Mouse (Mus musculus) ZHBTc4 (cell line): ENCODE measurements around the gene Agpat1.

ENCODE experiments used
- DNase-seq: peaks from one replicate; pipeline ENCODE4 v3.0.0-alpha.2; 2011; ENCODE audit warnings: low read depth, low spot score

The Agpat1 gene

GRCm38 (mm10) chr17:34604511-34605237 is 612 bp downstream of the Agpat1 start:
- no peak for DNase-seq

GRCm38 (mm10) chr17:34605609-34606008 is 1.5 kb downstream of the Agpat1 start:
- peak; percentile 96 for DNase-seq

- no peak for DNase-seq
Observed at GRCm38 (mm10) chr17:34606186-34607039, 2.4 kb downstream of the Agpat1 start.

GRCm38 (mm10) chr17:34607997-34608396 is 3.9 kb downstream of the Agpat1 start:
- no peak for DNase-seq

GRCm38 (mm10) chr17:34611050-34611449 is 7.0 kb downstream of the Agpat1 start:
- DNase-seq = no peak

- DNase-seq = no peak
Observed at GRCm38 (mm10) chr17:34613054-34613645, 9.1 kb downstream of the Agpat1 start.

- no peak for DNase-seq
Observed at GRCm38 (mm10) chr17:34613830-34614229, 9.8 kb downstream of the Agpat1 start.

GRCm38 (mm10) chr17:34615871-34616270 is 11.8 kb downstream of the Agpat1 start, which contains the start of gene Egfl8:
Gene Egfl8, minus strand, starts transcription at chr17:34615971.
- DNase-seq = no peak

GRCm38 (mm10) chr17:34618999-34619398 is 14.9 kb downstream of the Agpat1 start:
- DNase-seq = peak; percentile 84

- DNase-seq = no peak
Observed at GRCm38 (mm10) chr17:34621006-34621405, 16.9 kb downstream of the Agpat1 start.

- DNase-seq = no peak
Observed at GRCm38 (mm10) chr17:34623161-34623560, 19.1 kb downstream of the Agpat1 start.

- DNase-seq = no peak
Observed at GRCm38 (mm10) chr17:34624981-34625380, 20.9 kb downstream of the Agpat1 start.

GRCm38 (mm10) chr17:34626062-34626772 is 22.2 kb downstream of the Agpat1 start:
- DNase-seq = no peak

- DNase-seq = peak; percentile 55
Observed at GRCm38 (mm10) chr17:34626773-34627092, 22.7 kb downstream of the Agpat1 start.

GRCm38 (mm10) chr17:34627093-34627942 is 23.3 kb downstream of the Agpat1 start:
- DNase-seq = peak; percentile 85

GRCm38 (mm10) chr17:34627943-34628643 is 24.0 kb downstream of the Agpat1 start, which contains the start of gene Ppt2:
Gene Ppt2, minus strand, starts transcription at chr17:34628510.
- DNase-seq = no peak

GRCm38 (mm10) chr17:34628644-34628967 is 24.5 kb downstream of the Agpat1 start:
- no peak for DNase-seq

- DNase-seq = peak; percentile 56
Observed at GRCm38 (mm10) chr17:34629221-34629751, 25.2 kb downstream of the Agpat1 start, which contains the start of gene Prrt1. Gene Prrt1, plus strand, starts transcription at chr17:34629533.

GRCm38 (mm10) chr17:34629796-34630603 is 25.9 kb downstream of the Agpat1 start:
- DNase-seq = no peak
